Mouse (Mus musculus) C2C12 (cell line): ENCODE results near the gene Fam131a. TPM values are rescaled to one million over a fixed set of nuclear protein-coding genes. Genes with fewer than 3 reads are reported as not detected.

Source experiments
- H3K27me3 ChIP-seq: one replicate; pipeline ENCODE4 v1.6.1; 2011; ENCODE audit not compliant: control insufficient read depth, insufficient read depth, insufficient read length
- H3K36me3 ChIP-seq: one replicate; pipeline ENCODE4 v1.6.1; 2011; ENCODE audit not compliant: control insufficient read depth, insufficient read depth
- H3K4me3 ChIP-seq: one replicate; pipeline ENCODE4 v1.5.1; 2011; ENCODE audit warnings: mild to moderate bottlenecking, control low read depth; ENCODE audit not compliant: poor library complexity, insufficient read depth, severe bottlenecking
- H3K79me2 ChIP-seq: one replicate; pipeline ENCODE4 v1.6.1; 2011; ENCODE audit not compliant: control insufficient read depth, insufficient read depth
- H3K79me3 ChIP-seq: one replicate; pipeline ENCODE4 v1.6.1; 2011; ENCODE audit warnings: low read depth, control low read depth
- H3ac ChIP-seq: one replicate; pipeline ENCODE3; 2011; ENCODE audit warnings: low read depth; ENCODE audit not compliant: control insufficient read depth, insufficient read length
- CEBPB ChIP-seq: IDR thresholded peaks from one replicate; pipeline ENCODE4 v1.6.1; 2011; ENCODE audit warnings: low read depth, mild to moderate bottlenecking, control low read depth, moderate library complexity
- CTCF ChIP-seq: IDR thresholded peaks from one replicate; pipeline ENCODE4 v1.5.1; 2011; ENCODE audit not compliant: control insufficient read depth, insufficient read depth, insufficient read length
- FOSL1 ChIP-seq: IDR thresholded peaks from one replicate; pipeline ENCODE4 v1.8.0; 2011; ENCODE audit warnings: mild to moderate bottlenecking, low read length; ENCODE audit not compliant: poor library complexity, insufficient read depth, severe bottlenecking
- MAX ChIP-seq: IDR thresholded peaks from one replicate; pipeline ENCODE4 v1.6.1; 2011; ENCODE audit warnings: mild to moderate bottlenecking, control low read depth
- MYOD1 ChIP-seq: IDR thresholded peaks from one replicate; pipeline ENCODE4 v1.6.1; 2011; ENCODE audit warnings: low read depth; ENCODE audit not compliant: control insufficient read depth, insufficient read length
- MYOG ChIP-seq: IDR thresholded peaks from one replicate; pipeline ENCODE4 v1.6.1; 2011; ENCODE audit not compliant: control insufficient read depth, insufficient read length; ENCODE audit errors: extremely low read depth
- USF1 ChIP-seq: IDR thresholded peaks from one replicate; pipeline ENCODE4 v1.6.1; 2011; ENCODE audit warnings: low read depth, mild to moderate bottlenecking, control low read depth, moderate library complexity
- polyA plus RNA-seq: library from polyadenylated mRNA; unstranded; fragments of >200 nt; fragmentation: generic; extraction: Trizol; gene quantifications from one replicate; pipeline ENCODE4 v1.2.1, GENCODE M21; 2012; ENCODE audit warnings: missing spikeins

Fam131a gene
- polyA plus RNA-seq, 1 experiment, result 0.05 TPM

GRCm38 (mm10) chr16:20721808-20722207 lies 28.8 kb downstream of the Fam131a start:
- H3K79me3 ChIP-seq, result peaks cover 14% of the 10 kb centered on the region
- TF ChIP-seq MYOG, result no peak
- TF ChIP-seq FOSL1, result no peak
- TF ChIP-seq MAX, result no peak
- no peak for TF ChIP-seq USF1
- TF ChIP-seq CTCF, result no peak
- TF ChIP-seq CEBPB, result no peak
- TF ChIP-seq MYOD1, result no peak
- H3K79me2 ChIP-seq, result peaks cover 21% of the 10 kb centered on the region

DNA sequence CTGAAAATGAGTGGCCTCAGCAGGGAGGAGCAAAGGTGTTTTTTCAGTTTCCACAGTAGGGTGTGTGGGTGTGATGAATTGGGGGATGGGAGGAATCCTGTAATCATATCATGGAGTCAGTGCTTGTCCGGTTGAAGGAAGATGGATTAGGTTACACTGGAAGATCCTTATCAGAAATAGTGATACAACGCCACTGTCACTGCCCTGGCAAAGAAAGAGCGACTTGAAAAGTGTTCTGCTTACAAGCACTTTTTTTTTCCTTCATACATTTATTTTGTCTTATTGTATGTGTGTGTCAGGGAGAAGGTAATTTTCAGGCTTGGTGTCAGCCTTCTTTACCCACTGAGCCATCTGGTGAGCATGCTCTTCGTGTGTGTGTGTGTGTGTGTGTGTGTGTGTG lies 29.7 kb downstream of the Fam131a start:
- Histone ChIP-seq H3K79me2 (peaks cover 21% of the 10 kb centered on the region), H3ac (no peak overlapping the region), H3K36me3 (peaks cover 23% of the 10 kb centered on the region), H3K27me3 (no peaks in the 10 kb centered on the region), H3K4me3 (no peak overlapping the region), H3K79me3 (peaks cover 14% of the 10 kb centered on the region)
- TF ChIP-seq USF1 (no peak), MYOG (no peak), CEBPB (no peak), FOSL1 (no peak), CTCF (no peak), MYOD1 (no peak), MAX (no peak)

More at GRCm38 (mm10) chr16:20721808-20722207, 28.8 kb downstream of the Fam131a start:
- Histone ChIP-seq H3K27me3 (no peaks in the 10 kb centered on the region), H3K4me3 (no peak overlapping the region), H3ac (no peak overlapping the region), H3K36me3 (peaks cover 23% of the 10 kb centered on the region)

- peaks cover 23% of the 10 kb centered on the region for H3K36me3 ChIP-seq
- TF ChIP-seq MYOG (no peak), CEBPB (no peak), CTCF (no peak), USF1 (no peak), MYOD1 (no peak), MAX (no peak), FOSL1 (no peak)
- H3K79me2 ChIP-seq, result peaks cover 17% of the 10 kb centered on the region
- H3K27me3 ChIP-seq, result no peaks in the 10 kb centered on the region
- H3ac ChIP-seq, result no peak overlapping the region
- H3K4me3 ChIP-seq, result no peak overlapping the region
- peaks cover 12% of the 10 kb centered on the region for H3K79me3 ChIP-seq
Measured at GRCm38 (mm10) chr16:20723247-20723646, 30.2 kb downstream of the Fam131a start.

GRCm38 (mm10) chr16:20724338-20724748 lies 31.3 kb downstream of the Fam131a start:
- Histone ChIP-seq H3K79me3 (peaks cover 4% of the 10 kb centered on the region), H3K79me2 (peaks cover 8% of the 10 kb centered on the region), H3K4me3 (no peak overlapping the region), H3K36me3 (peaks cover 22% of the 10 kb centered on the region), H3K27me3 (no peaks in the 10 kb centered on the region), H3ac (no peak overlapping the region)
- TF ChIP-seq MYOG (no peak), CTCF (peak; percentile 92), CEBPB (peak; percentile 84), USF1 (no peak)

- Histone ChIP-seq H3K79me2 (no peaks in the 10 kb centered on the region), H3ac (no peak overlapping the region), H3K79me3 (no peaks in the 10 kb centered on the region), H3K27me3 (no peaks in the 10 kb centered on the region), H3K36me3 (peaks cover 12% of the 10 kb centered on the region), H3K4me3 (no peak overlapping the region)
- TF ChIP-seq MAX (no peak), FOSL1 (no peak), MYOD1 (no peak), USF1 (no peak), CTCF (no peak)
Measured at GRCm38 (mm10) chr16:20725321-20725720, 32.3 kb downstream of the Fam131a start.

- TF ChIP-seq CEBPB (no peak), MYOG (no peak), MYOD1 (no peak), USF1 (no peak), MAX (no peak), CTCF (no peak), FOSL1 (no peak)
- no peaks in the 10 kb centered on the region for H3K79me2 ChIP-seq
Measured at GRCm38 (mm10) chr16:20725750-20726149, 32.7 kb downstream of the Fam131a start.

More at GRCm38 (mm10) chr16:20725750-20726149, 32.7 kb downstream of the Fam131a start:
- Histone ChIP-seq H3K4me3 (no peak overlapping the region), H3K79me3 (no peaks in the 10 kb centered on the region), H3K27me3 (no peaks in the 10 kb centered on the region), H3ac (no peak overlapping the region), H3K36me3 (peaks cover 8% of the 10 kb centered on the region)
